Mouse (Mus musculus) heart, embryonic 11.5 days (tissue): ENCODE measurements at regions not wholly inside any gene's neighbourhood (a gene's known extent, or its start where the extent isn't known, plus 50 kb on each side); places are given as distances from the start of the nearest gene placed in this dataset.

Experiments
- ATAC-seq: fragments of 200-750 bp; cut with Nextera tagmentation; replicated peaks from 2 replicates; pipeline ENCODE4 v1.8.0; 2017; ENCODE audit warnings: moderate library complexity; ENCODE audit not compliant: insufficient number of reproducible peaks, low FRiP score, low TSS enrichment
- H3K27ac ChIP-seq: fragments of 300-500 bp; sonication (generic); 2 replicates; pipeline ENCODE4 v1.5.1; 2014; ENCODE audit warnings: mild to moderate bottlenecking, low read depth, low read length
- H3K27me3 ChIP-seq: fragments of 300-500 bp; sonication (generic); 2 replicates; pipeline ENCODE4 v1.6.1; 2014; ENCODE audit warnings: mild to moderate bottlenecking, low read length, mixed read lengths; ENCODE audit not compliant: control insufficient read depth, insufficient read depth
- H3K36me3 ChIP-seq: fragments of 300-500 bp; sonication (generic); 2 replicates; pipeline ENCODE4 v1.6.1; 2014; ENCODE audit warnings: mild to moderate bottlenecking, low read length, moderate library complexity, mixed read lengths; ENCODE audit not compliant: control insufficient read depth, insufficient read depth
- H3K4me1 ChIP-seq: fragments of 300-500 bp; sonication (generic); 2 replicates; pipeline ENCODE4 v1.6.1; 2014; ENCODE audit warnings: low read length; ENCODE audit not compliant: control insufficient read depth, insufficient read depth
- H3K4me2 ChIP-seq: fragments of 300-500 bp; sonication (generic); 2 replicates; pipeline ENCODE4 v1.6.1; 2014; ENCODE audit warnings: mild to moderate bottlenecking, moderate library complexity
- H3K4me3 ChIP-seq: fragments of 300-500 bp; sonication (generic); 2 replicates; pipeline ENCODE4 v1.5.1; 2014; ENCODE audit warnings: low read depth, low read length
- H3K9ac ChIP-seq: fragments of 300-500 bp; sonication (generic); 2 replicates; pipeline ENCODE4 v1.6.1; 2014; ENCODE audit warnings: mild to moderate bottlenecking, low read depth, low read length, moderate library complexity
- H3K9me3 ChIP-seq: fragments of 300-500 bp; sonication (generic); replicated peaks from 2 replicates; pipeline ENCODE4 v1.6.1; 2016; ENCODE audit warnings: low read length; ENCODE audit not compliant: control insufficient read depth
- WGBS: fragments of 180-500 bp; shearing (Covaris S2); extraction: QIAGEN DNeasy Blood & Tissue Kit; methylation state at CpG from one replicate; pipeline ENCODE4 v1.1.7; 2014; ENCODE audit not compliant: insufficient replicate concordance; 5-methylcytosine and 5-hydroxymethylcytosine counted together

GRCm38 (mm10) chr8:56682564-56682963 is 131.7 kb downstream of the Fbxo8 start:
- WGBS: 18% methylated on average over 3 of the region's 3 CpGs
- no peaks in the 10 kb centered on the region for H3K27me3 ChIP-seq
- no peaks in the 10 kb centered on the region for H3K9me3 ChIP-seq
- H3K36me3 ChIP-seq: no peaks in the 10 kb centered on the region
- no peak overlapping the region for H3K4me2 ChIP-seq
- H3K4me1 ChIP-seq: no peaks in the 10 kb centered on the region
- H3K27ac ChIP-seq: no peak overlapping the region
- no peak for ATAC-seq
- H3K4me3 ChIP-seq: no peak overlapping the region
- H3K9ac ChIP-seq: no peak overlapping the region

- no peak overlapping the region for H3K9ac ChIP-seq
- no peak overlapping the region for H3K4me2 ChIP-seq
- no peak for ATAC-seq
- no peaks in the 10 kb centered on the region for H3K9me3 ChIP-seq
- H3K4me3 ChIP-seq: no peak overlapping the region
- no peaks in the 10 kb centered on the region for H3K27me3 ChIP-seq
- no peaks in the 10 kb centered on the region for H3K36me3 ChIP-seq
- no peaks in the 10 kb centered on the region for H3K4me1 ChIP-seq
- WGBS: 66% methylated on average over 7 of the region's 7 CpGs
- H3K27ac ChIP-seq: no peak overlapping the region
Observed at GRCm38 (mm10) chr8:56684352-56684751, 133.5 kb downstream of the Fbxo8 start.

GRCm38 (mm10) chr8:56695436-56695835 is 144.5 kb downstream of the Fbxo8 start:
- 74% methylated on average over 1 of the region's 1 CpGs for WGBS
- H3K4me1 ChIP-seq: no peaks in the 10 kb centered on the region
- H3K27ac ChIP-seq: no peak overlapping the region
- no peaks in the 10 kb centered on the region for H3K36me3 ChIP-seq
- H3K9me3 ChIP-seq: no peaks in the 10 kb centered on the region
- no peak overlapping the region for H3K4me3 ChIP-seq
- no peak overlapping the region for H3K4me2 ChIP-seq
- H3K27me3 ChIP-seq: no peaks in the 10 kb centered on the region
- ATAC-seq: no peak
- H3K9ac ChIP-seq: no peak overlapping the region

- no peak for ATAC-seq
- Histone ChIP-seq H3K9ac (no peak overlapping the region), H3K27ac (no peak overlapping the region), H3K27me3 (no peaks in the 10 kb centered on the region), H3K9me3 (no peaks in the 10 kb centered on the region), H3K4me1 (no peaks in the 10 kb centered on the region), H3K4me2 (no peak overlapping the region), H3K36me3 (no peaks in the 10 kb centered on the region), H3K4me3 (no peak overlapping the region)
- 65% methylated on average over 2 of the region's 2 CpGs for WGBS
Observed at GRCm38 (mm10) chr8:56700580-56701145, 149.8 kb downstream of the Fbxo8 start.

GRCm38 (mm10) chr8:56706377-56706776 is 155.5 kb downstream of the Fbxo8 start:
- Histone ChIP-seq H3K9ac (no peak overlapping the region), H3K4me2 (no peak overlapping the region), H3K27ac (no peak overlapping the region), H3K36me3 (no peaks in the 10 kb centered on the region), H3K9me3 (no peaks in the 10 kb centered on the region), H3K4me3 (no peak overlapping the region), H3K27me3 (no peaks in the 10 kb centered on the region), H3K4me1 (no peaks in the 10 kb centered on the region)
- no peak for ATAC-seq
- 54% methylated on average over 10 of the region's 10 CpGs for WGBS

GRCm38 (mm10) chr8:56706941-56707706 is 156.2 kb downstream of the Fbxo8 start:
- no peak overlapping the region for H3K9ac ChIP-seq
- no peaks in the 10 kb centered on the region for H3K9me3 ChIP-seq
- H3K4me3 ChIP-seq: no peak overlapping the region
- no peak overlapping the region for H3K27ac ChIP-seq
- peak overlapping the region; percentile 34 for H3K4me2 ChIP-seq
- ATAC-seq: no peak
- WGBS: 37% methylated on average over 14 of the region's 14 CpGs
- no peaks in the 10 kb centered on the region for H3K36me3 ChIP-seq
- H3K4me1 ChIP-seq: no peaks in the 10 kb centered on the region
- H3K27me3 ChIP-seq: no peaks in the 10 kb centered on the region

GRCm38 (mm10) chr8:56720001-56720400 is 169.1 kb downstream of the Fbxo8 start:
- Histone ChIP-seq H3K9me3 (no peaks in the 10 kb centered on the region), H3K4me3 (no peak overlapping the region), H3K27me3 (no peaks in the 10 kb centered on the region), H3K4me2 (no peak overlapping the region), H3K9ac (no peak overlapping the region), H3K27ac (no peak overlapping the region), H3K4me1 (no peaks in the 10 kb centered on the region), H3K36me3 (no peaks in the 10 kb centered on the region)
- 80% methylated on average over 1 of the region's 1 CpGs for WGBS
- no peak for ATAC-seq

GRCm38 (mm10) chr8:56722473-56723236 is 171.8 kb downstream of the Fbxo8 start:
- Histone ChIP-seq H3K4me1 (no peaks in the 10 kb centered on the region), H3K4me2 (no peak overlapping the region), H3K27me3 (no peaks in the 10 kb centered on the region), H3K36me3 (no peaks in the 10 kb centered on the region), H3K9ac (no peak overlapping the region), H3K9me3 (no peaks in the 10 kb centered on the region), H3K27ac (no peak overlapping the region), H3K4me3 (no peak overlapping the region)
- WGBS: 51% methylated on average over 2 of the region's 2 CpGs
- no peak for ATAC-seq
